Mouse (Mus musculus) A20 (cell line): ENCODE data around the gene Acacb.

Experiments used
- DNase-seq: peaks from one replicate; pipeline ENCODE4 v3.0.0-alpha.2; 2011; ENCODE audit warnings: low read depth, low spot score

Acacb gene

DNA sequence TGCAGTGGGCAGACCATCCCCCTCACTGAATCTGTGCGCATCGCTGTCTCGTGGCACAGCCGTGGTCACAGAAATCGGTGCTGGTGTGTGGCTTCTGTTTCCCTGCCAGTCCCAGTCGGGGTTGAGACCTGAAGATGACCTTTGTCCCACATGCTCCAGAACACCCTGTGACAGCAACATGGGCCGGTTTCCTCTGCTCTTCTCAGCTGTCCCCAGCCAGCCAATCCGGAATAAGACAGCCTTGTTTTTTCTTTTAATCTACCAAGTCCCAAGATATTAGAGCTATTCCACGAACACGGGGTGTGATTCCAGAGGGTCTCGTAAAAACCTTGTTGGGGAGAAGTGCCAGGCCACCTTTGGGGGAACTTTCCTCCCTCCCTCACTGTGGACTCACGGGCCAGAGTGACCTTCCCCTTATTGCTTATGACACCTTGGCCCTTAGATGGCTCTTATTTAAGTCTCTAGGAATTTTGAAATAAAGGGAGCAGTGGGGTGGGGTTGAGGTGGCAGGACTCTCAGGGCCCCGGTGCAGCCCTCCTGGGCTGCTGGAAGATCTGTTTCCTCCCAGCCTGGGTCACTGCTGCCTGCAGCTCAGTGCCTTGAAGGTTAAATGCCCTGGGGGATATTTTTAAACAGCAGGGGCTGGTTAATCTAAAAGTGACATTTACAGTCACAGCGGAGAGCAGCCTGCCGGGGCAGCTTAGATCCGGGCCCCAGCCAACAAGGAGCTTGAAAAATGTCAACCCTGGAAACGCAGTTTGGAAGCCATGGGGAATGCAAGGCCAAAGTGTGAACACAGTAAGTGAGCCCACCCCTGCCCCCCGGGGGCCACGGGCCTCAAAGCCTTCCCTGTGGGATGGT is at the start of gene Acacb:
TSS of gene Acacb (plus strand) at position 508 of the 861 bp plus-strand sequence.
- no peak for DNase-seq

DNA sequence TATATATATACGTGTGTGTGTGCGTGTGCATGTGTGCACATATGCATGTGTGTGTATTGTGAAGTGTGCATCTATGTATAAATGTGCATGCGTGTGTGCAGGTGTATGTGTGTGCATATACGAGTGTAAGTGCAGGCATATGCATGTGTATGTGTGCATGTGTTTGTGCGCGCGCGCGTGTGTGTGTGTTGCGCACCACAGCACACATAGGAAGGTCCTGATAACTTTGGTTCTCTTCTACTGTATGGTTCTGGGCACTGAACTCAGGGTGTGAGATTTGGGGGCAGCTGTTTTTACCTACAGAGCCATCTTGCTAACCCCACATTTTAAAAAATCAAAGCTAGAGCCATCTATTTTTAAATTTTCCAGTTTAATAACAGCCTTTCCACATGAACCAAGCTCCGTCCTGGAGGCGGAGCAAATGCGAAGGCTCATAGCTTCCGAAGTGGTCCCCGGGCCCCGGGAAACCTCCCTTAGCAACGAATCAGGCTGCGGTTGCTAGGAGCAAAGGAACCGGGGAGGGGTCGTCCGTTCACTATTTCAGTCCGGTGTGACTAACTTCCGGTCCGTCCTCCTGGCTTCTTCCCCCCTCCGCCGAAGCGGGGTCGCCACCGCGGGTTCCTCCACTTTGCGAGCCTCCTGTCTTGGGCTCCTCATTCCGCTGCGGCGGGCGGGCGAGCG is 46.5 kb upstream of the Acacb start:
- peak; percentile 94 for DNase-seq

DNA sequence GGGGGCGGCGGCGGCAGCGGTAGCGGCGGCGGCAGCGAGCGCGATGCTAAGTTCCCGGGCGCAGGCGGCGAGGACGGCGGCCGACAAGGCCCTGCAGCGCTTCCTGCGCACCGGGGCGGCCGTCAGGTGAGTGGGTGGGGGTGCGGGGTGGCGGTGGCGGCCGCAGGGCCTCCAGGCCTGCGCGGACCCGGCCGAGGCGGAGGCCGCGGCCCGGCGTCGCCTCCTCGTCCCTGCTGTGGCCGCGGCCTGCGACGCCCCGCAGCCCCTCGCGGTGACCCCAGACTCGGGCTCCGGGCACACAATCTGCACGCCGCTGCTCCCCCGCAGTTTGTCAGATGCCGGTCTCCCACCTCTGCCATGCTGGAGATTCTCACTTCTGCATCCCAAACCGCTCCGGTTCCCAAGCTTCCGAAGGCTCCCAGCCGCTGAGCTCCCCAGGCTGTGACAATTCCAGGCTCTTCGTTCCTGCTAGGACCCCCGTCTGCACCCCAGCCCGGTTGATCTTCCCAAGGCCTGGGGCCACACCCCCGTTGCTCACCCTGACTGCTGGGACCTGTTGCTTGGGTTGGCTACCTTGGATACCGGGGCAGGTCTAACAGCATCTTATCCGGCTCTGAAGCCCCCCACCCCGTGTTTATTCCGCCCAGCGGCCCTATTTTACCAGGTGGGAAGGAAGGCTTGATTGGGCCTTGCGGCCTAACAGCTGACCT is 45.8 kb upstream of the Acacb start:
- DNase-seq = no peak

DNA sequence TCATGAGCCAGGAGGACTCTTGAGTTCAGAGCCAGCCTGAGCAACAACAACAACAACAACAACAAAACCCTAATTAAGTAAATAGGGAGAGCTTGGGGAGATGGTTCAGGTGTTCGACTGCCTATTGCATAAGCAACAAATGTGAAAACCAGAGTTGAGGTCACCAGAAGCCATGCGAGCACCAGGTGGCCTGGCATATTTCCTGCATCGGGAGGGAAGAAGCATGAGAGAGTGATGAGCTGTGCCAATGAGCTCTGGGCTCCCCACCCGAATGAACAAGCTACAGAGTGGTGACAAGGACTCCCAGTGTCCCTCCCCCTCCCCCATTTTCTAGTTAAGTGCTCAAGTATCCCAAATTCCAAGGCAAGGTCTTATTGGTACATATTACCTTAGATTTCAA is 44.5 kb upstream of the Acacb start:
- no peak for DNase-seq

DNA sequence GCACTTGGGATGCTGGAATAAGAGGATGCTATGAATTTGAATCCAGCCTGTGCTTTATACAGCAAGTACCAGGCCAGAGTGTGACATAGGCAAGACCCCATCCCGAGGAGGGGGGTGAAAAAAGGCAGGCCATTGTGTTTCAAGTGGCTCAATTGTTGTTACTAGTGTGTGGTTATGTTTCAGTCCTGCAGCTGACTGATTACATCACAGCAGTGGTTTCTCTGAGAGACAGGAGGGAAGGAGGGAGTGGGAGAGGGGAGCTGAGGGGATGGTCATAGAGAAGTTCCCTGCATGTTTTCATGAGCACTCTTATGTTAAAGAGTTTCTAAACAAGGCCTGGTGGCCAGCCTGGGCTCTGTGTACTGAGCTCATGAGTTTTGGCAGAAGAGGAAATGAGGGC is 43.5 kb upstream of the Acacb start:
- no peak for DNase-seq

DNA sequence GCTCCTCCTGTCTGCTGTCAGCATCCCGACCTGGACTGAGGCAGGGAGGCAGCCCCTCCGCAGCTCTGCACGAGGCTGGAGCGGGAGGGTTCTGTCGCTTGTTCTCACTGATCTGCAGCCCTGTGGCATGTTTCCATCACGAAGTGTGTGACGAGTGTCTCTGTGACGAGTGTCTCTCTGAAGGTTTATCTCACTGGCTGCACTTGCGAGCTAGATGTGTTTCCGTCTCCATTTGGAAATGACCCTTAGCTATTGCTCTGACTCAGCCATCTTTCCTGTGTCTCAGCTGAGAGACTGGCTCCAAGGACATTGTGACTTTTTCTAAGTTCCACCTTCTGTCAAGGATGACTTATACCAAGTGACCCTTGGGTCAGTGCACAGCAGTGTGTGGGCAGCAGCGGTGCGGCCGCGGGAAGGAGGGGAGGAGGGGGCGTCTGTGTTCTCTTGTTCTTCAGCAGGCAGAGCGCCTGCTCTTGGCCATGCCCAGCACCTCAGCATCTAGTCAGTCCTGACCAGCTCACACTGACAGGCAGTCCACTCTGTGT is 39.9 kb upstream of the Acacb start:
- DNase-seq = no peak

DNA sequence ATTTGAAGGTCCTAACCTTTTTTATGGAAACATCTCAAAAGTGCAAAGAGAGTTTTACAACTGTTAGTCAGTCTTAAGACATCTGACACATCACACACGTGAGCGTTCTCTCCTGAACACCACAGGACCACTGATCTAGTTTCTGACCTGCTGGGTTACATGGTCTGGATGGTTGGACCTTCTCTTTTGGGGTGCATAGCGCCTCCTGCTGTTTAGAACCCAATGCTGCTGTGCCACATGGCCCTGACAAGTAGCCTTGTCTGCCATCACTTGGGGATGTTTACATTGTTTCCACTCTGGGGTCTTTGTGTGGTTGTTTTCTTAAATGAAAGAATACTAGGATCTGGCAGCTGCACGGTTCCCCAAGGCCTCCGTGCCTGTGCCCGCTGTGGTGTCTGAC is 33.0 kb upstream of the Acacb start:
- DNase-seq = peak; percentile 24

DNA sequence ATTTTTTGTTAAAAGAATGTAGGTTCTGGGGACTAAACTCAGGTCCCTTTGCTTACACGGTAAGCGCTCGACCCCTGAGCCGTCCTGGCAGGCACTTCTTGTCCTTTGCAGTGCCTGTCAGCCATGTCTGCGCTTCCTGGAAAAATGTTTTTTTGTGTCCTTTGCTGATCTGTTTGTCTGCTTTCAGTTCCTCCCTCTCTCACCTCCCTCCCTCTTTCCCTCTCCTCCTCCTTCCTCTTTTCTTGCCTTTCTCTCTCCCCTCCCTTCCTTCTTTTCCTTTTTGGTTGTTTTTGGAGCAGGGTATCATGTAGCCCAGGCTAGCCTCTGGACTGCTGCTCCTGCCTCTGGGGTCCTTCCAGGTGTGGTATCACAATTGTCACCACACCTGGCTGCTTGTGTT is 31.3 kb upstream of the Acacb start:
- peak; percentile 53 for DNase-seq

DNA sequence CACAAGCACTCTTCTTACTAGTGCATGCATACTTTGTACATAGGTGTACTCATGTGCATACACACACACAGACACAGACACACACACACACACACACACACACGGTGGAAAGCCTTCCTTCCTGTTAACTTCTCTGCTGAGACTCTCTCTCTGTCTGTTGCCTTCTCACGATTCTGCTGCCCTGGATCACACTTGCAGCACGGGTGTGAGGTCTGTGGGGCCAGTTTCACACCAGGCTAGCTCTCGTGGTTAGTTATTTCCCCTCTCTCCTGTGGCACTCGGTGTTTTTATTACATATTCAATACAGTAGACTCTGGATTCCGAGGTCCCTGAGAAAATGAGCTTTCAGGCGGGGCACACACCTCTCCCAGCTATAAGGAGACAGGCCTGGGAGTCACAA is 29.7 kb upstream of the Acacb start:
- no peak for DNase-seq

DNA sequence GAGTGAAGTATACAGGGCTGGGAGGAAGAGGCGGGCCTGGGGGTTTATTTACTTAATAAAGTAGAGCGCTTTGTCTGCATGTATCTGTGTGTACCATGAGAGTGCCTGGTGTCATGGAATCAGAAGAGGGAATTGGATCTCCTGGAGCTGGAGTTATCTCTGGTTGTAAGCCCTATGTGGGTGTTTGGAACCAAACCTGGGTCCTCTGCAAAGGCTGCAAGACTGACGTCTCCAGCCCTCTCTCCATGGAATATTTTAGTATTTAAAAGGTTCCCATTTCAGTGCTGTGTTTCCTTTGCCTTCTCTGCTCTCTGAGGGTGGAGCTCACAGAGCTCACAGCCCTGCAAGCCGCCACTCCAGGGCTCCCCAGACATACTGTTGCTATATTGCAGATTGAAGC is 26.5 kb upstream of the Acacb start:
- no peak for DNase-seq

DNA sequence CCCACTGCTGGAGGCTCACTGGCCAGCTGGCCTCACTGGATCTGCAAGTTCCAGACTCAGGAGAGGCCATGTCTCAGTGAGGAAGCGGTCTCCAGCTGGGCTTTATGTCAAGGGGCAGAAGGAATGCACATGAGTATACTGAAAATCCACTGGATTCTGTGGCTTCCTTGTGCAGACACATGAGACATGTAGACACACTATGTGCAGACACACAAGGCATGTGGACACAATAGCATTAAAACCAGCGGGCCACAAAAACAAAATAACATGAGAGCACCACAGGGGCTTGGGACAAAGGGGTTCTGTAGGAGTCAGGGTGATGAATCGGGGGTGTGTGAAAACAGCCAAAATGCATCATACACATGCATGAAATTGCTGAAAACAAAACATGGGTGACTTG is 20.3 kb upstream of the Acacb start:
- DNase-seq = no peak

DNA sequence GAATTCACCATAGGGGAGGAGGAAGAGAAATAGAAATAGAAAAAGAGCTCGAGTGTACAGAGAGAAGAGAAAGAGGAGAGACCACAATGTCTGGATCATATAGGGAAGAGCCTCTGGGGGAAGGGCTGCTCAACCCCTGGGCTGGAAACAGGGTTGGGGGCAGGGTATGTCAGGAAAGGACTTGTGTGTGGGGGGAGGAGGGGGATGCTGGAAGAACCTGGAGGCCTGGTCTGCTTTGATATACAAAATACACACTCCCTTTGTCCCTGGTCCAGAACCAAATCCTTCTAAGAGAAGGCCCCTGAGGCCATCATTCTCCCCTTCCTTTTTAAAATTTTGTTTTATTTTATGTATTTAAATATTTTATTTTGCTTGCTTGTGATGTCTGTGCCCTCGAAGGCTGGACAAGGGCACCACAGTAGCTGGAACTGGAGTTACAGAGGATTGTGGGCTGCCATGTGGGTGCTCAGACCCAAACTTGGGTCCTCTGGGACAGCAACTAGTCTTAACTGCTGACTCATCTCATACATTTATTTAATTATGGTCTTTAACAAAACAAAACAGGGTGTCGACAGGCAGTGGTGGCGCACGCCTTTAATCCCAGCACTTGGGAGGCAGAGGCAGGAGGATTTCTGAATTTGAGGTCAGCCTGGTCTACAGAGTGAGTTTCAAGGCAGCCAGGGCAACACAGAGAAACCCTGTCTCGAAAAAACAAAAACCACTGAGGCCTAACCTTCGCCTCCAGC is 19.7 kb upstream of the Acacb start:
- DNase-seq = peak; percentile 17

DNA sequence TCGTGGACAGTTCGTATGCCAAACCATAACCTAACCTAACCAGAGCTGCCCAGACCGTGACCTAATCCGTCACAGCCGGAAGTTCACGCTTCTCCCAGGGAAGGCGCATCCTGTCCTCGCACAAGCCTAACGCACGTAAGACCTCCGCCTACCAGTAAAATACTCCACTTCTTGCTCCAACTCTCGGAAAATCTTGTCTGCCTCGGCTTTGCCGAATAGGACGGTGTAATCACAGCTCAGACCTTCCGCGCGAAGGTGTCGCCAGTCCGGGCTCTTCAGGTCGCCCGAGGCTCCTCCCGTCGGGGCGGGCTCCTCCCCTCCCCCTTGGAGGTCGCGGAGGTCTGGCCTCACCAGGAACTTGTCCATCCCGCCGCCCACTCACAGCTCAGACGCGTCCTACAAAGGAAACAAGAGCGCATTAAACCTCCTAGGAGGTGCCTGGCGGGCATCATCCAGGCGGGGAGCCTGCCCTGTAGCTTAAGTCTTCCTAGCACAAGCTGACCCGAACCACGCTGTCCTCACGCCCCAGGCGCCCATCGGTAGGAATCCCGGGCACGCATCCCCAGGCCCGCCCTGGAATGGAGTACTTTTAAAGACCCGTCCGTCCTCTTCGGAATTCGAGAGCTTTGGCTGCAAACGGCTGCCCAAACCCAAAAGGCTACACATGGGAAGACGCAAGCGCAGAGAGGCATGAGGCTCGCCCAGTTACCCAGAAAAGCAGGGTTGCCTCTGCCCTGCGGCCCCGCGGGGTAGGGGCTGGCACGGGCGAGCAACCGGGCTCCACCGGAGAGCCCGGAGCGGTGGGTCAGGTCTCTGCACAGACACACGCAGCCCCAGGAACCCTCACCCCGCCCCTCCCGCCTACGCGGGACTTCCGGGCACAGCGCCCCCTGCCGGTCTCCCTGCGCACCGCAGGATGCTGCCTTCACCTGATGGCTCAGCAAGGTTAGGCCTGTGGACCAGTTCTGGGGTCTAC is 18.7 kb upstream of the Acacb start, which contains the start of gene Alkbh2:
TSS of gene Alkbh2 (minus strand) at position 845 of the 976 bp plus-strand sequence.
- DNase-seq = peak; percentile 92

DNA sequence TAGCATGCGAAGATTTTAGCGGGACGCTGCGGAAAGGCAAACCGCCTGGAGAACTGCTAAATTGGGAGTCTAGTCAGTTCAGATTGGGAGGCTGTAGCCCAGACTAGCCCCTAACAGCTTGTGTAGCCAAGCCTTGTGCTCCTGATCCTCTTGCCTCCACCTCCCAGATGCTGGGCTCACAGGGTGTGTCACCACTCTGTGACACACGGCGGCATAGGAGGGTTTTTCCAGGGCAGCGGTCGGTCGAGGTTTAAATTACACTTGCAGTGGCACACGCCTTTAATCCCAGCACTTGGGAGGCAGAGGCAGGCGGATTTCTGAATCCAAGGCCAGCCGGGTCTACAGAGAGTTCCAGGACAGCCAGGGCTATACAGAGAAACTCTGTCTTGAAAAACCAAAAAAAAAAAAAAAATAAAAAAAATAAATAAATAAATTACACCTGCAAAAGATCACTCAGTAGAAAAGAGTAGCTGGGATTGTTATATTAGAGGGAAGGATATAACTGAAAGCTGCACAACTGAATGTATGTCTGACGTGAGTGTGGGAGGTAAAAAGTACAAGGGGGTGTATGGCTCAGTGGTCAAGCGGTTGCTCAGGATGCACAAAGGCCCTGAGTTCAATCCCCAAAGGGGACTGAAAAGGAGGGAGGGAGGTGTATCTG is 16.7 kb upstream of the Acacb start:
- no peak for DNase-seq

DNA sequence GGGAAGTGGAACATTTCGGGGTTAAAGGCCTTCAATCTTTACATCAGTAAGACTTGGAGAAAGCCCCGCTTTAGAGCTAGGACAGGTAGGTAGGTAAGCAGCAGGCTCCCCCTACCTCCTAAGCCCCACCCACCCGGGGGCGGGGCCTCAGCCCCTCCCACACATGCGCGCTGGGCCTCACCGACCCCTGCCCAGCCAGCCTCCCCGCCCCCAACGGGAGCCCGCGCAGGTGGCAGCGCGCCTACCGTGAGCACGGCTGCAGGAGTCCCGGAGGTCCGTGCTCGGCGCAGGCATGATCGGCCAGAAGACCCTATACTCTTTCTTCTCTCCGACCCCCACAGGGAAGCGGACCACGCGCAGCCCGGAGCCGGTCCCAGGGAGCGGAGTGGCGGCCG is 16.1 kb upstream of the Acacb start, which contains the start of gene Ung:
TSS of gene Ung (plus strand) at position 176 of the 395 bp plus-strand sequence.
- peak; percentile 86 for DNase-seq

DNA sequence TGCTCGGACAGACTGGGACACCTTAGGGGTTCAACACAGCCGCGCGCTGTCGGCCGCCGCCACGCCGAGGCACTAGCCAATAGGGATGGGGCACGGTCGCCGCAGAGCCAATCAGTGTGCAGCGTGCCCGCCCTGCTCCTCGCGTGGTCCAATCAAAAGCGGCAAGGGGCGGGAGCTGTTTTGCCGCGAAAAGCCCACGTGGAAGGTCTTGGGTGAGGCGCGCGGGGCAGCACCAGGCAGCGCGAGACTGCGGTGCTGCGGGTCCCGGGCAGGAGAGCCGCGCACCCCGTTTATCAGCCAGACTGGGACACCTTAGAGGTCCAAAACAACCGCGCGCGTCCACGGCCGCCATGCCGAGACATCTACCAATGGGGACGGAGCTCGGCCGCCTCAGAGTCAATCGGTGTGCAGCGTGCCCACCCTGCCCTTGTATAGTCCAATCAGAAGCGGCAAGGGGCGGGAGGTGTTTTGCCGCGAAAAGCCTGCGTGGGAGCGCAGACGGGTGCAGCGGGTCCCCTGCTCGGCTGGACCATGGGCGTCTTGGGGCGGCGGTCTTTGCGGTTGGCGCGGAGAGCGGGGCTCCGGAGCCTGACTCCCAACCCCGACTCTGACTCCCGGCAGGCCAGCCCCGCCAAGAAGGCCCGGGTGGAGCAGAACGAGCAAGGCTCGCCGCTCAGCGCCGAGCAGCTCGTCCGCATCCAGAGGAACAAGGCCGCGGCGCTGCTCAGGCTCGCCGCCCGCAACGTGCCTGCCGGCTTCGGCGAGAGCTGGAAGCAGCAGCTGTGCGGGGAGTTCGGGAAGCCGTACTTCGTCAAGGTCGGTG is 15.4 kb upstream of the Acacb start:
- peak; percentile 96 for DNase-seq

DNA sequence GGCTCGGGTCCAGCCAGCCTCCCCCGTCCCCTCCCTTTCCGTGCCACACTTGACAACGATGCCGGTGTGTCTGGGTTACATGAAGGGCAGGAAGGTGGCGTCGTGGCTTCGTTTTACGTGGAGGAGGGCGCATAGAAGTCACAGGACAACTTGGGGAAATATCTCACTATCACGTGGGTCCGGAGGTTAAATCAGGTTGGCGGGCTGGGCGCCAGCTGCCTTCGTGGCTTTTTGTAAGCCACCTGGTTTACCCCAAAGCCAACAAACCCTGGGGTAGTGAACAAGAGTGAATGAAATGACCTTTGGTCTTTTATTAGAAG is 14.9 kb upstream of the Acacb start:
- DNase-seq = peak; percentile 85

DNA sequence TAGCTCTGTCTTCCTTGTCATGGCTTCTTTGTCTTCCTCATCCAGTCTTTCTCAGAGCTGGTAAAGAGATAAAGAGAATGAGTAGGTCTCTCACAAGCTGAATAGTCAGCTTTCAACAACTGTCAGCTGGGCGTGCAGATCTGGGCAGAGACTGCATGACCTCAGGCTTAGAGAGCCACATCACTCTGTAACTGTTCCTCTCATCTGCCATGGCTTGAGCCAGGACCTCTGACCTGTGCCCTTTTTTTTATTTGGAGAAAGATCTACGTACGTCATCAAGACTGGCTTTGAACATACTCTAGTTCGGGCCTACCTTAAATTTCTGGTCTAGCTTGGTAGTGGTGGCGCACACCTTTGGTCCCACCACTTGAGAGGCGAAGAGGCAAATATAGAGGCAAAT is 13.5 kb upstream of the Acacb start:
- no peak for DNase-seq

DNA sequence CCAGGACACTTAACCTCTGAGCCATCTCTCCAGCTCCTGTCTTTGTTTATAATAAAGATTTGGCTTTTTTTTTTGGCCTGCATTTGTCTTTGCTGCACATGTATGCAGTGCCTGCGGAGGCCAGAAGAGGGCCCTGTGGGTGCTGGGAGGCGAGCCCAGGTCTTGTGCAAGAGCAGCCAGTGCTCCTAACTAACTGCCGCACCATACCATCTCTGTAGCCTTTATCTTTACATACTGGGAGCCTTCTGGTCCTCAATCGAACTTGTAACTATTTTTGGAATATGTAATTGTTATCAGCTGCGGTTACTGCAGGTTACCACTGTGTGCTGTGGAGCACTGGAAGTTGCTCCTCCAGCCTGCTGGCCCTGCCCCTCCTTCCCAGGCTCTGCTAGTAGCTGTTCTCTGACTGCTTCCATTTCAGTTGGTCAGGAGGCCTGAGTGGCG is 12.2 kb upstream of the Acacb start:
- DNase-seq = peak; percentile 31
